Mouse (Mus musculus): ENCODE data around the gene Gm614.

Gm614 gene

GRCm38 (mm10) chrX:101260441-101261325 is 3.1 kb downstream of the Gm614 start:
- DNase-seq (ENCODE audit: low read depth): peak; percentile 47

- peak; percentile 76 for DNase-seq (ENCODE audit: low read depth)
Observed at GRCm38 (mm10) chrX:101256603-101257002, 7.2 kb downstream of the Gm614 start.

GRCm38 (mm10) chrX:101254740-101255139 is 9.1 kb downstream of the Gm614 start:
- no peak for DNase-seq (ENCODE audit: low read depth)

GRCm38 (mm10) chrX:101253952-101254729 is 9.7 kb downstream of the Gm614 start, which contains the start of gene Foxo4:
Foxo4 (plus strand) TSS chrX:101254528.
- peak; percentile 90 for DNase-seq (ENCODE audit: low read depth)

GRCm38 (mm10) chrX:101245011-101245410 is 18.8 kb downstream of the Gm614 start:
- no peak for DNase-seq (ENCODE audit: low read depth)

- no peak for DNase-seq (ENCODE audit: low read depth)
Observed at GRCm38 (mm10) chrX:101222796-101223162, 41.0 kb downstream of the Gm614 start.

GRCm38 (mm10) chrX:101221834-101222795 is 41.7 kb downstream of the Gm614 start, which contains the start of gene Snx12:
Snx12 (minus strand) TSS chrX:101222563.
- DNase-seq (ENCODE audit: low read depth): peak; percentile 93
